Mouse (Mus musculus): ENCODE measurements at regions not wholly inside any gene's neighbourhood (a gene's known extent, or its start where the extent isn't known, plus 50 kb on each side); places are given as distances from the start of the nearest gene placed in this dataset.

DNA sequence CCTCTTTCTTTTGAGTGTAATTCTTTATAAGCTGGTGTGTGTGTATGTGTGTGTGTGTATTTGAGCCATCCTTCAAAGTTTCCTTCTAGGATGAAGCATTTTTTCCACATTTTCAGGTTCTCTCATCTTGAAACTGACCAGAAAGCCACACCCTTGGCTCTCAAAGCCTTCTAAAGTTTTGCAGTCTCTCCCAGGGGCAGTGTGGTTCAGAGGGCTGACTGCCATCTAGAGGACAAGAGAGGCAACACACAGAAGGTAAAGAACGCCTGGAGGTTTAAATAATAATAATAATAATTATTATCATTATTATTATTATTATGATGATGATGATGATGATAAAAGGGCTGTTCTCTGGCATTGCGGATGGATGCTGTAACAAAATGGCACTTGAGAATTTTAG lies 655.7 kb downstream of the Cdk5rap2 start:
- DNase-seq (ENCODE audit: low spot score in 2 of 2), result no peak

DNA sequence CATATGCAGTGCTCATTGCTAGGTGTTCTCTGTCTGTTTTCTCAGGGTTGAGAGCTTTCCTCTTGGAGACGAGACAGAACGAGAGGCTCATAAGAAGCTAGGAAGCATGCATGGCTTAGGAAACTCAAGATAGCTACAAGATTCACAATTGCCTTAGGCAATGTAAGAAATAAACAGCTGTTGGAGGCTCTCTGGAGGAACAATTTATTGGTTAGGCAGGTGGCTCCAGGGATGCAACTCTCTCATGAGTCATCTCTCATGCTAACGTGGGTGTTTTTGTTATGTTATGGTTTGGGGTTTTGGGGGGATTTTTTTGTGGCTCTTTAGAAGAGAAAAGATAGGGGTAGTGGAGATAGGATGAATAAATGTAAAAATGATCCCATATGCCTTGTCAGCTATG lies 657.2 kb downstream of the Cdk5rap2 start:
- DNase-seq (ENCODE audit: low spot score in 2 of 2), result no peak

DNA sequence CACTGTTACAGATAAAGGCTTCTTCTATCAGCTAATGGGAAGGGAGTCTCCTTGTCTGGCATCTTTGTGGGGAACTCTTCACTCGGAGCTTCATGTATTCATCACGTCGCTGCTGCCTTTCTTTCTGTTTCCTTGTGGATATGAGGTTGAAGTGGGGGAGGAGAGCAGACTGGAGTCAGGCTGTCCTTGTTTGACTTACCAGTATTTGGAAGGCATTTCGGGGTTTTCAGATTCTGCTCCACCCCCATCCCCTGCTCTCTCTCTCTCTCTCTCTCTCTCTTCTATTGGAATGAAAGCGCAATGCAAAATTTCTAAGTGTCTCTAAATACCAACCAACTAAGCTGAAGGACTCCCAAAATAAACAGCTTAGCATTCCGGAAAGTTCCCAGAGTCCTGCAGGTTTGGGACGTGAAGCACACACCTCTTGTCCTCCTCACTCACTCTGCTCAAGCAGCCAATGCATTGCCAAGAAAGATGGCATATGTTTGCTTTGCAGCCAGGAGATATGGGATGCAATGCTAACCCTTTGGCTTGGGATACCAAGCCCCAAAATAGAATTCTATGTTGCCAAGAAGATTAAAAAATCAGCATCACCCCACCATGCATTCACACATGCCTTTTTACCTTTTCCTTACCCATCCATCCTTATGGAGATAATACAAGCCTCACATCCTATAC lies 670.3 kb downstream of the Cdk5rap2 start:
- peak; percentile 52 to 76 for DNase-seq (ENCODE audit: low spot score in 2 of 2)
